Mouse (Mus musculus) kidney, adult 2 months (tissue): ENCODE results near the gene Pecr. TPM values are rescaled to one million over a fixed set of nuclear protein-coding genes. Genes with fewer than 3 reads are reported as not detected.

Source experiments
- DNase-seq: peaks from one replicate; pipeline ENCODE4 v3.0.0; 2021
- H3K27ac ChIP-seq: fragments of 200-500 bp; 2 replicates; pipeline ENCODE4 v1.5.1; 2012; ENCODE audit warnings: low read depth, low read length, control low read depth, inconsistent platforms; ENCODE audit not compliant: insufficient read depth
- H3K27me3 ChIP-seq: fragments of 200-500 bp; replicated peaks from 2 replicates; pipeline ENCODE4 v1.6.1; 2012; ENCODE audit warnings: mild to moderate bottlenecking, moderate library complexity, low read length, inconsistent platforms; ENCODE audit not compliant: control insufficient read depth, insufficient read depth
- H3K36me3 ChIP-seq: fragments of 200-500 bp; 2 replicates; pipeline ENCODE4 v1.6.1; 2012; ENCODE audit warnings: mild to moderate bottlenecking, moderate library complexity, low read length, inconsistent platforms; ENCODE audit not compliant: control insufficient read depth, insufficient read depth
- H3K4me1 ChIP-seq: fragments of 200-500 bp; 2 replicates; pipeline ENCODE4 v1.6.1; 2011; ENCODE audit warnings: low read length; ENCODE audit not compliant: control insufficient read depth, insufficient read depth
- H3K4me3 ChIP-seq: fragments of 200-500 bp; 2 replicates; pipeline ENCODE4 v1.5.1; 2011; ENCODE audit warnings: mild to moderate bottlenecking, low read depth, low read length, control low read depth; ENCODE audit not compliant: insufficient read depth
- CTCF ChIP-seq: fragments of 200-500 bp; conservative IDR thresholded peaks from 2 replicates; pipeline ENCODE4 v1.5.1; 2011; ENCODE audit warnings: low read depth, mild to moderate bottlenecking, control low read depth, low read length, moderate library complexity, mixed read lengths; ENCODE audit not compliant: insufficient read depth, insufficient read length
- POLR2A ChIP-seq: fragments of 200-500 bp; IDR thresholded peaks from one replicate; pipeline ENCODE4 v1.6.1; 2011; ENCODE audit warnings: low read depth, low read length, control low read depth
- WGBS: fragments of 180-500 bp; shearing (Covaris S2); methylation state at CpG from one replicate; pipeline ENCODE4 v1.1.7; 2018; 5-methylcytosine and 5-hydroxymethylcytosine counted together
- polyA plus RNA-seq: library from polyadenylated mRNA; depleted of rRNA; stranded (reverse); fragments of >200 nt; gene quantifications from 2 replicates; pipeline ENCODE4 v1.2.3, GENCODE M21; 2012

The Pecr gene
- polyA plus RNA-seq, 1 experiment, result 254 TPM

GRCm38 (mm10) chr1:72306241-72306640, 22.1 kb upstream of the Pecr start:
- WGBS, result 61% methylated on average over 3 of the region's 3 CpGs
- DNase-seq, result no peak
- Histone ChIP-seq H3K27ac (no peak overlapping the region), H3K4me3 (no peak overlapping the region), H3K27me3 (no peaks in the 10 kb centered on the region), H3K4me1 (peaks cover 4% of the 10 kb centered on the region; the same call in 1 of the 2 replicates), H3K36me3 (no peaks in the 10 kb centered on the region)
- TF ChIP-seq CTCF (no peak), POLR2A (no peak)

DNA sequence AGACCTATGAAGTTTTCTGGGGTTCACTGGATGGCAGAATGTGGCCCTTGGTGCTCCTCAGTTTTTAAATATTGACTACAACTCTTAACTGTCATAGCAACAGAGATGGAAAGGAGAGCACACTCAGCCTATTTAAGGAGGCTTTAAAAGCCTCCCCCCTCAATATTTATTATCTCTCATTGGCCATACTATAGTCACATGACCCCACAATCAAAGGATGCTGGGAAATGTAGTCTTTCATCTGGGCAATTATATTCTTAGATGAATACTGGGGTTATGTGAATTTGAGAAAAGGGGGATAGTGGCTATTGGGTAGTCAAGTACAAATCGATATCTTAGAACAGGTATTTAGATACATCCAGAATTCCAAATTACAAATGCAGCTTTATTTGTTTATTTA, 17.7 kb upstream of the Pecr start:
- no peak for DNase-seq
- TF ChIP-seq POLR2A (no peak), CTCF (no peak)
- no peaks in the 10 kb centered on the region for H3K36me3 ChIP-seq
- H3K4me1 ChIP-seq, result peaks cover 6% of the 10 kb centered on the region; the same call in 1 of the 2 replicates
- H3K27ac ChIP-seq, result no peak overlapping the region
- H3K4me3 ChIP-seq, result no peak overlapping the region
- H3K27me3 ChIP-seq, result no peaks in the 10 kb centered on the region
- WGBS, result 93% methylated on average over 1 of the region's 1 CpGs

DNA sequence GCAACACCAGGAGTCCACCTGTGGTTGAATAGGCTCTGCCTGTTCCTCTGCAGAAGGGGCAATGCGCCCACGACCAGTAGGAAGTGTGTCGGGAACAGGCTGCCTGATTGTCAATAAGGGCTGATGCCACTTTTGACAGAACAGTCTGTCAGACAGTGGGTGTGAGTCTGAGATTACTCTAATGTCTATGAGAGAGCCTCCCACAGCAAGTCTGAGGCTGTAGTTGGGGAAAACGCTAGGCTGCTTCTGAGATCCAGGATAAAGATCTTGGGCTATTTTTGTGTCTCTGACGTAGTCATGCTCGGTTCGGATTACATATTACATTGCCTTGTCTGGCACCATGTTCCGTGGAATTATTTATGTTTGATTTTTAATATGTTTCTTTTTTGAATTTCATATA, 11.6 kb upstream of the Pecr start:
- Histone ChIP-seq H3K36me3 (no peaks in the 10 kb centered on the region), H3K4me1 (peaks cover 22% of the 10 kb centered on the region; the same call in 1 of the 2 replicates), H3K27ac (peak overlapping the region; percentile 65; the same call in 1 of the 2 replicates), H3K27me3 (no peaks in the 10 kb centered on the region), H3K4me3 (no peak overlapping the region)
- DNase-seq, result no peak
- WGBS, result 62% methylated on average over 8 of the region's 8 CpGs
- no peak for TF ChIP-seq CTCF
- no peak for TF ChIP-seq POLR2A

DNA sequence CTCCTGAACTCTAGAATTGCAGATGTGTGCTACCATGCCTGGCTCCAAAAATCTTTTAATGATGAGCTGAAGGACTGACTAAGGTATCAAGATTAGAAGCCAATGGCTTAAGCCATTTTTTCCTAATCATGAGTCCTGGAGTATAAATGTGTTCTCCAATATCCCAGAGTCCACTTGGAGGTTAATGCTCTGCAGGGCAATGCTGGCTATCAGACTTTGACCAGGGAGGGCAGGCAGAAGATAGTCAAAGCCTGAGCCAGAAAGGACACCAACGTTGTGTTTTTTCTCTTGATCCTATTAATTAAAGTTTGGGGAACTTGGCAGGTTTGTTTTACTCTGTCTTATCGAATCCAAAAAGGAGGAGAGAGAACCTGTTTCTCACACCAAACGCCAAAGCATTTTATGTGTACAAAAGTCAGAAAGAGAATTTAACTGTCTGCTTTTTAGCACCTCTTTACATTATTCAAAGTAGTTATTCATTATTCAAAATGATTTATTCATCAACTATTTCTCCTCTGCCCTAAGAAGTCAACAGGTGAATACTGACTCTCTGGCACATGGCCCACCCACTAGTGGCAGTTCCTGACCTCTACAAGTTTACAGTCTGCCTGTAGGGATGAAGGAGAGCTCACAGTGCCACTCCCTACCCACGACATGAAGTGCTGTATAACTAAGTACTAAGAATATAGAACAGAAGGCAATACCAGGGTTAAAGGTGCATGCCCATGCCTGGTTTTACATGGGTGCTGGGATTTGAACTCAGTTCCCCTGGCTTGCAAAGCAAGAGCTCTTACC, 10.0 kb upstream of the Pecr start:
- no peaks in the 10 kb centered on the region for H3K27me3 ChIP-seq
- TF ChIP-seq CTCF (no peak), POLR2A (no peak)
- DNase-seq, result peak; percentile 92
- H3K4me1 ChIP-seq, result peaks cover 29% of the 10 kb centered on the region; the same call in 1 of the 2 replicates
- peak overlapping the region; percentile 71 for H3K27ac ChIP-seq
- H3K4me3 ChIP-seq, result no peak overlapping the region
- no peaks in the 10 kb centered on the region for H3K36me3 ChIP-seq
- 40% methylated on average over 4 of the region's 4 CpGs for WGBS

- WGBS, result 63% methylated on average over 2 of the region's 2 CpGs
- Histone ChIP-seq H3K4me1 (peaks cover 33% of the 10 kb centered on the region; the same call in 1 of the 2 replicates), H3K27ac (peak overlapping the region; percentile 91), H3K27me3 (no peaks in the 10 kb centered on the region), H3K4me3 (no peak overlapping the region), H3K36me3 (no peaks in the 10 kb centered on the region)
- no peak for DNase-seq
- TF ChIP-seq CTCF (no peak), POLR2A (no peak)
These were observed 7.8 kb upstream of the Pecr start for GRCm38 (mm10) chr1:72291925-72292324.

- Histone ChIP-seq H3K36me3 (no peaks in the 10 kb centered on the region), H3K27me3 (no peaks in the 10 kb centered on the region), H3K27ac (peak overlapping the region; percentile 97), H3K4me3 (no peak overlapping the region), H3K4me1 (peaks cover 33% of the 10 kb centered on the region; the same call in 1 of the 2 replicates)
- DNase-seq, result peak; percentile 71
- TF ChIP-seq POLR2A (no peak), CTCF (no peak)
- 62% methylated on average over 4 of the region's 4 CpGs for WGBS
These were observed 7.3 kb upstream of the Pecr start for GRCm38 (mm10) chr1:72291421-72291820.

- no peak overlapping the region for H3K4me3 ChIP-seq
- TF ChIP-seq POLR2A (no peak), CTCF (no peak)
- 93% methylated on average over 4 of the region's 4 CpGs for WGBS
- no peak for DNase-seq
- H3K36me3 ChIP-seq, result no peaks in the 10 kb centered on the region
- no peaks in the 10 kb centered on the region for H3K27me3 ChIP-seq
- peaks cover 33% of the 10 kb centered on the region; the same call in 1 of the 2 replicates for H3K4me1 ChIP-seq
- H3K27ac ChIP-seq, result peak overlapping the region; percentile 97
These were observed 6.8 kb upstream of the Pecr start for GRCm38 (mm10) chr1:72290896-72291295.
